Mouse (Mus musculus): Measurements from ENCODE around the gene Auts2. TPM values are rescaled to one million over a fixed set of nuclear protein-coding genes. Genes with fewer than 3 reads are reported as not detected.
A peak's percentile ranks its signal among the peaks of the same experiment; 100 is the strongest.

The Auts2 gene
- polyA plus RNA-seq, 1 experiment from 2014 or later: 17.9 TPM

DNA sequence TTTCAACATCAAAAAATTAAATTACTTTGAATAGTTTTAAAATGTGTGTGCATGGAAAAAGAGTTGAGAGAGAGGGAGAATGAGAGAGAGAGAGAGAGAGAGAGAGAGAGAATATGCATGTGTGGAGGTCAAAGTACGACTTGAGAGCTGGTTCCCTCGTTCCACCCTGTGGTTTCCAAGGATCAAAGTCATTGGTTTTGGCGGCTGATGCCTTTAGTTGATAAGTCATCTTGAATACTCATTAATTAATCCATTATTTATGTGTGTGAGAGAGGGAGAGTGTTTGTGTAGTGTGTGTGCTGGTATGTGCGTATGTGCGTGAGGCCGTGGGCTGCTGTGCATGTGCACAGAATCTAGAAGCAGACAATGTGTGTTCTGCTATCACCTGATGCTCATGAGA lies 898.8 kb downstream of the Auts2 start:
- 65% methylated on average over 6 of the region's 6 CpGs for whole genome bisulfite sequencing
- H3K27me3 ChIP-seq (ENCODE audit: insufficient read depth, low read length): no peaks in the 10 kb centered on the region
- no peak overlapping the region for H3K4me2 ChIP-seq (replicated peaks; ENCODE audit: low read depth, low read length)
- peaks cover 45% of the 10 kb centered on the region for H3K4me1 ChIP-seq (ENCODE audit: insufficient read depth, low read length)
- no peaks in the 10 kb centered on the region for H3K36me3 ChIP-seq (ENCODE audit: insufficient read depth, low read length)
- no peaks in the 10 kb centered on the region for H3K9me3 ChIP-seq (ENCODE audit: low read length)
- H3K4me3 ChIP-seq (ENCODE audit: low read length): no peak overlapping the region
- no peak for ATAC-seq (ENCODE audit: low FRiP score, low TSS enrichment)
- H3K27ac ChIP-seq (ENCODE audit: low read length): 0 out of 2 replicates have a peak overlapping the region, but pooled peaks have one; percentile 22
- H3K9ac ChIP-seq (replicated peaks; ENCODE audit: low read length): no peak overlapping the region

DNA sequence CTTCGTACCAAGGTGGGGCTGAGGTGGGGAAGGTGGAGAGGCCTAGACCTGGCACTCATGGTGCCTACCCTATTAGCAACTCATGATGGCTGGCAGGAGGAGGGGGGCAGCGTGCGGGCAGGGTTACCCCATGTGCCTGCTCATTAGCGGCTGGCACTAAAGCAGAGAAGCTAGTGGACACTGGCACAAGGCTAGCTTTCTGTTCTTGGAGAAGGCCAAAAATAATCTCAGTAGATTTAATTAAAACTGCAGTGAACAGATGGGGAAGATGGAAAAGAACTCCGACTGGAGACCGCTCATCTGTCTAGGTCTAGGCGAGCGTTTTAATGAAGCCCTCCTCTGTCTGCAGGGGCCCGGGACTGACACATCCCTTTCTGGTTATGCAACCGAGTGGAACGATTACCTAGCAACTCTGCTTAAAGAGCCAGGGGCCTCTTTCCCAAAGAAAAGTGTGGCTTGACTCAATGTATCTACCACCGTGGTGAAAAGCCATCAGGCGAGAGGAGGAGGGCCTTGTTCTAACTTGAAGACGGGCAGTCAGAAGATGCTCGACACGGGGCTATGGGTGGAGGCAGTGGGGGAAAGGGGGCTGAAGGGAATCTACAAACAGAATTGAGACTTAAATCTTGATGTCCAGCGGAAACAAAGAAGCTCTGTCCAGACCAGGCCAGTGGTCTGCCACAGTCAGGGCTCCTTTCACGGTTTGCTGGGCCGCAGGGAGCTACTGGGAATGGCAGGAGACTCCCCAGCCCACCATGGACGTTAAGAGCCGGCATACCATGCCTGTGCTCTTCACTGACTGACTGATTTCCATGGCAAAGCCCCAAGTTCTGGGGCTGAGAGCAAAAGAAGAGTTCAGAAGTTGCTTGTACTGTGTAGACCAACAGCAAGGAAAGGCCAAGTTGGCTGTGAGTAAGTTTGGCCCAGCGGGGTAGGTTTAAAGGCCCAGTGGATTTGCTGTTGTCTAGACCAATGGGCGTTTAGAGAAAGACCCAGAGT lies 899.7 kb downstream of the Auts2 start:
- WGBS: 45% methylated on average over 23 of the region's 23 CpGs
- Histone ChIP-seq H3K9ac (replicated peaks; ENCODE audit: low read length) (no peak overlapping the region), H3K9me3 (ENCODE audit: low read length) (no peaks in the 10 kb centered on the region), H3K4me2 (replicated peaks; ENCODE audit: low read depth, low read length) (0 out of 2 replicates have a peak overlapping the region, but pooled peaks have one; percentile 1), H3K27me3 (ENCODE audit: insufficient read depth, low read length) (no peaks in the 10 kb centered on the region), H3K36me3 (ENCODE audit: insufficient read depth, low read length) (no peaks in the 10 kb centered on the region), H3K27ac (ENCODE audit: low read length) (peak overlapping the region; percentile 84), H3K4me1 (ENCODE audit: insufficient read depth, low read length) (peaks cover 45% of the 10 kb centered on the region), H3K4me3 (ENCODE audit: low read length) (no peak overlapping the region)
- peak; percentile 72 for ATAC-seq (ENCODE audit: low FRiP score, low TSS enrichment)

- H3K27me3 ChIP-seq (ENCODE audit: insufficient read depth, low read length): no peaks in the 10 kb centered on the region
- no peak overlapping the region for H3K27ac ChIP-seq (ENCODE audit: low read length)
- H3K4me2 ChIP-seq (replicated peaks; ENCODE audit: low read depth, low read length): no peak overlapping the region
- no peak overlapping the region for H3K4me3 ChIP-seq (ENCODE audit: low read length)
- no peak overlapping the region for H3K9ac ChIP-seq (replicated peaks; ENCODE audit: low read length)
- ATAC-seq (ENCODE audit: low FRiP score, low TSS enrichment): no peak
- WGBS: 47% methylated on average over 2 of the region's 2 CpGs
- no peaks in the 10 kb centered on the region for H3K36me3 ChIP-seq (ENCODE audit: insufficient read depth, low read length)
- no peaks in the 10 kb centered on the region for H3K9me3 ChIP-seq (ENCODE audit: low read length)
- H3K4me1 ChIP-seq (ENCODE audit: insufficient read depth, low read length): peaks cover 40% of the 10 kb centered on the region
Observed at GRCm38 (mm10) chr5:131642752-131643151, 900.4 kb downstream of the Auts2 start.

- peaks cover 11% of the 10 kb centered on the region for H3K4me1 ChIP-seq (ENCODE audit: insufficient read depth, low read length)
- no peak overlapping the region for H3K4me3 ChIP-seq (ENCODE audit: low read length)
- ATAC-seq (ENCODE audit: low FRiP score, low TSS enrichment): no peak
- 77% methylated on average over 5 of the region's 5 CpGs for WGBS
- no peaks in the 10 kb centered on the region for H3K27me3 ChIP-seq (ENCODE audit: insufficient read depth, low read length)
- H3K4me2 ChIP-seq (replicated peaks; ENCODE audit: low read depth, low read length): no peak overlapping the region
- no peaks in the 10 kb centered on the region for H3K36me3 ChIP-seq (ENCODE audit: insufficient read depth, low read length)
- H3K9me3 ChIP-seq (ENCODE audit: low read length): no peaks in the 10 kb centered on the region
- H3K9ac ChIP-seq (replicated peaks; ENCODE audit: low read length): no peak overlapping the region
- H3K27ac ChIP-seq (ENCODE audit: low read length): no peak overlapping the region
Observed at GRCm38 (mm10) chr5:131636431-131636830, 906.7 kb downstream of the Auts2 start.

DNA sequence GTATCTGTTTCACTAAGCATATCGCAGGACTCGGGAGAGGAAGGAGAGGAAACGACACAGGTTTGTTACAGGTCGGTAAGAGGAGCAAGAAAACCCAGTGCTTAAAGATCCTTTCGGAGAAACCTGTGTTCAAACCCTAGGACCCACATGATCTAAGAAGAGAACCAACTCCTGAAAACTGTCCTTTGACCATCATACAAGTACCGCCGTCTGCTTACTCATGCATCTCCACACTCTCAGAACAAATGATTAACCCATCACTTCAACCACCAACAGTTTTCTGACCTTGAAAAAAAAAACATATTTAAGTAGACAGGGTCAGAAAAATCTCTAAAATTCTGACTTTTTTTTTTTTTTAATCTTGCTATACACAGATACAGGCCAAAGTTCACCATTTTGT lies 908.4 kb downstream of the Auts2 start:
- no peaks in the 10 kb centered on the region for H3K9me3 ChIP-seq (ENCODE audit: low read length)
- WGBS: 81% methylated on average over 7 of the region's 7 CpGs
- H3K36me3 ChIP-seq (ENCODE audit: insufficient read depth, low read length): no peaks in the 10 kb centered on the region
- peaks cover 21% of the 10 kb centered on the region for H3K4me1 ChIP-seq (ENCODE audit: insufficient read depth, low read length)
- no peak for ATAC-seq (ENCODE audit: low FRiP score, low TSS enrichment)
- no peak overlapping the region for H3K4me3 ChIP-seq (ENCODE audit: low read length)
- no peak overlapping the region for H3K4me2 ChIP-seq (replicated peaks; ENCODE audit: low read depth, low read length)
- H3K27me3 ChIP-seq (ENCODE audit: insufficient read depth, low read length): no peaks in the 10 kb centered on the region
- H3K27ac ChIP-seq (ENCODE audit: low read length): no peak overlapping the region
- H3K9ac ChIP-seq (replicated peaks; ENCODE audit: low read length): no peak overlapping the region

DNA sequence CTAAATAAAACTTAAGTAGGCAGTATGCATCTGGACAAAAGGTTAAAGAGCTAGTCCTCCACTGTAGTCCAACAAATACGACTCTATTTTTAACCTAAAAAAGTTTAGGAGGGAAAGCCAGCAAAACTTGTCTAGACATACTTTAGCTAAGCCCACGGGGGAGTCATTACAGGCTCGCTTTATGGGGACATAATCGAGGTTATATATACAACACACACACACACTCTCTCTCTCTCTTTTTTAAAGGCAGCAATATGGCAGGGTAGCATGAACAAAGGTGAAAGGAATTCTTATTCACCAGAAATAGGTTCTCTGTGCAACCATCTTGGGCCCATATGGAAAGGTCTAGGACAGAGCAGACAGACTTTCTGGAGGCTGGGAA lies 911.2 kb downstream of the Auts2 start:
- WGBS: 38% methylated on average over 4 of the region's 4 CpGs
- peak overlapping the region; percentile 70 for H3K27ac ChIP-seq (ENCODE audit: low read length)

DNA sequence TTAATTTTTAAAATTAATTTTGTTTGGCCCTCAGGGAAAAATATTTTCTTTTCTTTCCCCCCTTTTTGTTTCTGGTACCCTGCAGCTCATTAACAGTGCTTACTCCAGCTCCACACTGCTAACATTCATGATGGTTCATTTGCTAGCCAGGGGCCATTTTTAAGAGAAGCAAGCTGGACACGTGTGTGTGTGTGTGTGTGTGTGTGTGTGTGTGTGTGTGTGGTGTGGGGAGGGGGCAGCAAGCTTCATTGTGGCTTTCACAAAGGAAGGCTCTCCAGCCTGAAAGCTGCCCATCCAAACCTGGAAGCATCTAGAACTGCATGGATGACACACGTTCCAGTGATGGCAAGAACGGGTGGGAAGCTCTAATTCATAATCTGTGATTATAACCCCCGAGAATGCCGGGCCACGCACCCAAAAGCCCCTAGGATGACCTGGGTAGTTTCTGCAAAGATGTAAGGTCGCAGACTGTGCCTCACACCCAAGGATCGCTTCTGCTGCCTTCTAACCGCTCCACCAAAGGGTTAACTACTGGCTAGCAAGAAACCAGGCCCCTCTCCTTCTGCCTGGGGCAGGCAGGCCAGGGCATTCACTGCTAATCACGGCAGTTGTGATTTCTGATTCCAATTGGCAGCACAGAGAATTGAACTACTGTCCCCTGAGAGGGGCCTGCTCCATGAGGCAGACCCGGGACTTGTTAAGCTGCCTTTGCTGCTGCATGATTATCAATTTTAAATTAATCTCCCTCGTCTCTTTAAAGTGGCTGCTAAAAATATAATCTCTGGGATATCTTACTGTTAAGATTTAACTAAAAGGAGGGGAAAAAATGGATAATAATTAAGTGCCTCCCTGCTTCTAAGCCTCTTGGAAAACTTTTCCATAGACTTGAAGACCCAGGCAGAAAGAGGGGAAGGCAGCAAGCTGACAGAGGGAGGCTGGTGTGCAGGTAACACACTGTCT lies 911.8 kb downstream of the Auts2 start:
- WGBS: 42% methylated on average over 12 of the region's 12 CpGs
- peak overlapping the region; percentile 70 for H3K27ac ChIP-seq (ENCODE audit: low read length)

More for the DNA sequence above, 911.2 kb downstream of the Auts2 start:
- no peak overlapping the region for H3K4me2 ChIP-seq (replicated peaks; ENCODE audit: low read depth, low read length)
- H3K4me3 ChIP-seq (ENCODE audit: low read length): no peak overlapping the region
- H3K4me1 ChIP-seq (ENCODE audit: insufficient read depth, low read length): peaks cover 21% of the 10 kb centered on the region
- ATAC-seq (ENCODE audit: low FRiP score, low TSS enrichment): no peak
- H3K36me3 ChIP-seq (ENCODE audit: insufficient read depth, low read length): no peaks in the 10 kb centered on the region
- H3K27me3 ChIP-seq (ENCODE audit: insufficient read depth, low read length): no peaks in the 10 kb centered on the region
- H3K9ac ChIP-seq (replicated peaks; ENCODE audit: low read length): no peak overlapping the region
- no peaks in the 10 kb centered on the region for H3K9me3 ChIP-seq (ENCODE audit: low read length)

GRCm38 (mm10) chr5:131630577-131630976 lies 912.6 kb downstream of the Auts2 start:
- Histone ChIP-seq H3K27ac (ENCODE audit: low read length) (peak overlapping the region; percentile 70; the same call in 1 of the 2 replicates), H3K36me3 (ENCODE audit: insufficient read depth, low read length) (no peaks in the 10 kb centered on the region), H3K9me3 (ENCODE audit: low read length) (no peaks in the 10 kb centered on the region), H3K4me1 (ENCODE audit: insufficient read depth, low read length) (peaks cover 21% of the 10 kb centered on the region), H3K9ac (replicated peaks; ENCODE audit: low read length) (0 out of 2 replicates have a peak overlapping the region, but pooled peaks have one; percentile 25), H3K27me3 (ENCODE audit: insufficient read depth, low read length) (no peaks in the 10 kb centered on the region), H3K4me3 (ENCODE audit: low read length) (no peak overlapping the region), H3K4me2 (replicated peaks; ENCODE audit: low read depth, low read length) (no peak overlapping the region)
- 19% methylated on average over 7 of the region's 7 CpGs for WGBS
- ATAC-seq (ENCODE audit: low FRiP score, low TSS enrichment): no peak

More for the DNA sequence above, 911.8 kb downstream of the Auts2 start:
- Histone ChIP-seq H3K4me2 (replicated peaks; ENCODE audit: low read depth, low read length) (no peak overlapping the region), H3K27me3 (ENCODE audit: insufficient read depth, low read length) (no peaks in the 10 kb centered on the region), H3K9me3 (ENCODE audit: low read length) (no peaks in the 10 kb centered on the region), H3K9ac (replicated peaks; ENCODE audit: low read length) (peak overlapping the region; percentile 44), H3K4me1 (ENCODE audit: insufficient read depth, low read length) (peaks cover 21% of the 10 kb centered on the region), H3K36me3 (ENCODE audit: insufficient read depth, low read length) (no peaks in the 10 kb centered on the region), H3K4me3 (ENCODE audit: low read length) (no peak overlapping the region)
- no peak; the same call in 1 of the 2 replicates for ATAC-seq (ENCODE audit: low FRiP score, low TSS enrichment)

- Histone ChIP-seq H3K4me2 (replicated peaks; ENCODE audit: low read depth, low read length) (peak overlapping the region; percentile 61), H3K9me3 (ENCODE audit: low read length) (no peaks in the 10 kb centered on the region), H3K27ac (ENCODE audit: low read length) (no peak overlapping the region), H3K36me3 (ENCODE audit: insufficient read depth, low read length) (no peaks in the 10 kb centered on the region), H3K9ac (replicated peaks; ENCODE audit: low read length) (peak overlapping the region; percentile 10; the same call in 1 of the 2 replicates), H3K4me1 (ENCODE audit: insufficient read depth, low read length) (peaks cover 3% of the 10 kb centered on the region; the same call in 1 of the 2 replicates), H3K27me3 (ENCODE audit: insufficient read depth, low read length) (peaks cover 12% of the 10 kb centered on the region; the same call in 1 of the 2 replicates), H3K4me3 (ENCODE audit: low read length) (peak overlapping the region; percentile 31)
- WGBS: 2% methylated on average over 40 of the region's 40 CpGs
- peak; percentile 79 for ATAC-seq (ENCODE audit: low FRiP score, low TSS enrichment)
Observed at GRCm38 (mm10) chr5:131616113-131616876, 926.8 kb downstream of the Auts2 start.

Data from kidney, embryonic 16.5 days (tissue).